Mouse (Mus musculus): ENCODE data around the gene Hc.

- TF ChIP-seq CTCF (IDR thresholded peaks at IDR 0.05; ENCODE audit: borderline replicate concordance, extremely low read depth, insufficient read depth, insufficient read length) (no peak), POLR2A (IDR thresholded peaks at IDR 0.05; ENCODE audit: borderline replicate concordance, extremely low read depth, insufficient read depth, insufficient read length, poor library complexity, severe bottlenecking) (no peak)
These were observed 49.3 kb upstream of the Hc start for GRCm38 (mm10) chr2:35110521-35110920.

All from brain, embryonic 14.5 days (tissue).